Mouse (Mus musculus): ENCODE results near the gene Dennd5b.
A peak's percentile ranks its signal among the peaks of the same experiment; 100 is the strongest.

- TF ChIP-seq CTCF (IDR thresholded peaks at IDR 0.05; ENCODE audit: low read depth, low read length) (0 out of 2 replicates have a peak, but pooled peaks have one; percentile 34), POLR2A (IDR thresholded peaks at IDR 0.05; ENCODE audit: extremely low read depth, insufficient read depth, low read length) (no peak)
Measured at GRCm38 (mm10) chr6:149010766-149011301, 90.6 kb downstream of the Dennd5b start.
